Mouse (Mus musculus) stomach, postnatal 0 days (tissue): ENCODE results near the gene Zrsr1.
A peak's percentile ranks its signal among the peaks of the same experiment; 100 is the strongest.

Experiments used
- CTCF ChIP-seq: IDR thresholded peaks from 2 replicates; pipeline ENCODE4 v1.5.1; 2016; ENCODE audit warnings: antibody characterized with exemption, low read depth, mild to moderate bottlenecking, moderate library complexity
- EP300 ChIP-seq: optimal IDR thresholded peaks from 2 replicates; pipeline ENCODE3; 2016; ENCODE audit warnings: antibody characterized with exemption

DNA sequence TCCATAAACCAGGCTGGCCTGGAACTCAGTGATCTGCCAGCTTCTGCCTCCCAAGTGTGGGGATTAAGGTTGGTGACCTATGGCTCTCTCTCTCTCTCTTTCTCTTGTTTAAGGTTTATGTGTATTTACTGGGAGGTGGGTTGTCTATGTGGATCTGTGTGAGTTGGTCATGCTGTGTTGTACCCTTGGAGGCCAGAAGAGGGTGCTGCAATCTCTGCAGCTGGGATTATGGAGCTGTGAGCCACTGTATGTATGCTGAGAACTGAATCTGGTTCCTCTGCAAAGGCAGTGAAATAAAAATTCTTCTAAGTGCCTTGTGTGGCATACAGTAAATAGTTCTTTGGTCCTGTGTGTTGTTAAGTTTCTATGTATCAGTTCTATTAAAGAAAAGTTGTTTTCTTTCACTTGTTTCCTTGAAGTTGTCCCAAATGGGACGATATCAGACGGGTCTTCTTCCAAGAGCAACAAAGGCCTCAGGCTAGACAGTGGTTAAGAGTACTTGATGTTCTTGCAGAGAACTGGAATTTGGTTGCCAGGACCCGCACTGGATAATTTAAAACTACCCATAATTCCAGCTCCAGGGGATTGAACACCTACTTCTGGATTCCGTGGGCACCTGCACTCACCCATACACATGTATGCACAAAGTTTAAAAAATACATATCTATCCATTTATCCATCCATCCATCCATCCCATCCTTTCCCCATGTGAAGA, 41.9 kb downstream of the Zrsr1 start:
- TF ChIP-seq EP300 (no peak), CTCF (peak; percentile 70)
